Mouse (Mus musculus) intestine, postnatal 0 days (tissue): ENCODE measurements around the gene Tbl1xr1. TPM values are rescaled to one million over a fixed set of nuclear protein-coding genes. Genes with fewer than 3 reads are reported as not detected.

Experiments used
- ATAC-seq: fragments of 200-750 bp; cut with Nextera tagmentation; 2 replicates; pipeline ENCODE4 v1.8.0; 2017; ENCODE audit warnings: mild to moderate bottlenecking, moderate TSS enrichment, moderate library complexity
- H3K27ac ChIP-seq: fragments of 300-500 bp; sonication (generic); 2 replicates; pipeline ENCODE4 v1.5.1; 2014; ENCODE audit warnings: mild to moderate bottlenecking, low read depth, low read length, moderate library complexity
- H3K27me3 ChIP-seq: fragments of 300-500 bp; sonication (generic); replicated peaks from 2 replicates; pipeline ENCODE4 v1.6.1; 2014; ENCODE audit warnings: low read length, mixed read lengths; ENCODE audit not compliant: control insufficient read depth, insufficient read depth
- H3K36me3 ChIP-seq: fragments of 300-500 bp; sonication (generic); 2 replicates; pipeline ENCODE4 v1.6.1; 2014; ENCODE audit warnings: mild to moderate bottlenecking, moderate library complexity; ENCODE audit not compliant: control insufficient read depth, insufficient read depth
- H3K4me1 ChIP-seq: fragments of 300-500 bp; sonication (generic); replicated peaks from 2 replicates; pipeline ENCODE4 v1.6.1; 2014; ENCODE audit warnings: antibody characterized with exemption, low read length, mixed read lengths; ENCODE audit not compliant: control insufficient read depth, insufficient read depth
- H3K4me2 ChIP-seq: fragments of 300-500 bp; sonication (generic); replicated peaks from 2 replicates; pipeline ENCODE4 v1.6.1; 2014; ENCODE audit warnings: low read depth, mild to moderate bottlenecking, moderate library complexity
- H3K4me3 ChIP-seq: fragments of 300-500 bp; sonication (generic); 2 replicates; pipeline ENCODE4 v1.5.1; 2014; ENCODE audit warnings: low read depth, low read length
- H3K9ac ChIP-seq: fragments of 300-500 bp; sonication (generic); 2 replicates; pipeline ENCODE4 v1.6.1; 2014; ENCODE audit warnings: mild to moderate bottlenecking, low read depth, low read length
- H3K9me3 ChIP-seq: fragments of 300-500 bp; sonication (generic); 2 replicates; pipeline ENCODE4 v1.6.1; 2016; ENCODE audit warnings: mixed run types; ENCODE audit not compliant: control insufficient read depth
- CTCF ChIP-seq: sonication (generic); IDR thresholded peaks from 2 replicates; pipeline ENCODE4 v1.5.1; 2016; ENCODE audit warnings: low read depth, mild to moderate bottlenecking, control low read depth, antibody characterized with exemption, moderate library complexity
- WGBS: fragments of 180-500 bp; shearing (Covaris S2); extraction: QIAGEN DNeasy Blood & Tissue Kit; methylation state at CpG from one replicate; pipeline ENCODE4 v1.1.7; 2014; 5-methylcytosine and 5-hydroxymethylcytosine counted together
- polyA plus RNA-seq: library from polyadenylated mRNA; unstranded; fragments of >200 nt; fragmentation: Nextera tagmentation; extraction: Ambion mirVana; gene quantifications from 2 replicates; pipeline ENCODE4 v1.2.1, GENCODE M21; 2015

Gene Tbl1xr1
- polyA plus RNA-seq, 1 experiment from 2014 or later, result 5.6 TPM

- H3K4me2 ChIP-seq, result no peak overlapping the region
- no peaks in the 10 kb centered on the region for H3K36me3 ChIP-seq
- no peak overlapping the region for H3K4me3 ChIP-seq
- H3K27ac ChIP-seq, result no peak overlapping the region
- WGBS, result 74% methylated on average over 4 of the region's 4 CpGs
- no peaks in the 10 kb centered on the region for H3K9me3 ChIP-seq
- ATAC-seq, result no peak
- H3K4me1 ChIP-seq, result no peaks in the 10 kb centered on the region
- no peak for TF ChIP-seq CTCF
- H3K9ac ChIP-seq, result no peak overlapping the region
- H3K27me3 ChIP-seq, result no peaks in the 10 kb centered on the region
Measured at GRCm38 (mm10) chr3:22174232-22174631, 97.8 kb downstream of the Tbl1xr1 start.

DNA sequence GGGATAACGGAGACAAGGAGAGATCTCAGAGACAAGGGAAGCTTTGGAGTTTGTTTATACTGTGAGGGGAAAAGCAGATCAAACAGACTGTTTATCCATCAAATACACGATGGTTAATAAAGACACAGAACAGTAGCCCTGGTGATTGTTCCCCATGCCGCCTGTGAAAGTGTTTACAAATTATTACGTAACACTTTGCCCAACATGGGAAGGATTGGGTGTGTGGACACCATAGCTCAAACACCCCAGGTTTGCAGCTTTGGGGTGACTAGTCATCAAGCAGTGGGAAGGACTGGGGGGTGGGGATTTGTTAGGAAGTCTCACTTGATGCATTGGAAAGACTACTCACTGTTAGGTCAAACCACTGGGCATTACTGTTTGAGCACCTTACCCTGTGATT lies 103.6 kb downstream of the Tbl1xr1 start:
- H3K4me1 ChIP-seq, result no peaks in the 10 kb centered on the region
- H3K36me3 ChIP-seq, result no peaks in the 10 kb centered on the region
- no peak overlapping the region for H3K27ac ChIP-seq
- H3K27me3 ChIP-seq, result no peaks in the 10 kb centered on the region
- H3K4me2 ChIP-seq, result no peak overlapping the region
- no peak overlapping the region for H3K4me3 ChIP-seq
- no peak for TF ChIP-seq CTCF
- no peaks in the 10 kb centered on the region for H3K9me3 ChIP-seq
- no peak for ATAC-seq
- no peak overlapping the region for H3K9ac ChIP-seq
- 47% methylated on average over 4 of the region's 4 CpGs for WGBS

GRCm38 (mm10) chr3:22181026-22181425 lies 104.6 kb downstream of the Tbl1xr1 start:
- Histone ChIP-seq H3K36me3 (no peaks in the 10 kb centered on the region), H3K27ac (no peak overlapping the region), H3K9me3 (no peaks in the 10 kb centered on the region), H3K4me1 (no peaks in the 10 kb centered on the region), H3K9ac (no peak overlapping the region), H3K4me2 (no peak overlapping the region), H3K4me3 (no peak overlapping the region), H3K27me3 (no peaks in the 10 kb centered on the region)
- ATAC-seq, result no peak
- 93% methylated on average over 2 of the region's 2 CpGs for WGBS
- no peak for TF ChIP-seq CTCF

DNA sequence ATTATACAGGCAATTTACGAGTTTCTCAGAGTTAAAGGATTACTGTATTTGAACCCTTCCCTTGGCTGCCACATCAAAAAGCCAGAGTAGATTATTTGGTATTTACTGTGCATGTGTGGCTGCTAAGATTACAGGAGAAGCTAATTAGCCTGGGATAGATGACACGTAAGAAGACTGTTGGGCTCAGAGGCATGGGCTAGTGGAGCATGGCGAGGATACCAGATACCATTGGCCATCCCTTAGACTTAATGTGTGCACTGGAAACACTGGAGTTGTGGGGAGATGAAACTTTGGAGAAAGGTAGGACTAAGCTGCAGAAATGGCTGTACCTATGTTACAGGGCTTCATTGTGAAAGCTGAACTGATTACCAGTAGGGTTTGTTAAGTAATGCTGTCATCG lies 108.8 kb downstream of the Tbl1xr1 start:
- H3K4me3 ChIP-seq, result no peak overlapping the region
- H3K9ac ChIP-seq, result no peak overlapping the region
- 0 out of 2 replicates have a peak, but pooled peaks cover 6% of the 10 kb centered on the region for H3K36me3 ChIP-seq
- H3K27ac ChIP-seq, result no peak overlapping the region
- 92% methylated on average over 4 of the region's 4 CpGs for WGBS
- no peak for ATAC-seq
- TF ChIP-seq CTCF, result no peak
- no peaks in the 10 kb centered on the region for H3K27me3 ChIP-seq
- no peaks in the 10 kb centered on the region for H3K4me1 ChIP-seq
- H3K9me3 ChIP-seq, result no peaks in the 10 kb centered on the region
- H3K4me2 ChIP-seq, result no peak overlapping the region

- H3K27ac ChIP-seq, result no peak overlapping the region
- no peaks in the 10 kb centered on the region for H3K27me3 ChIP-seq
- no peaks in the 10 kb centered on the region for H3K4me1 ChIP-seq
- no peak overlapping the region for H3K9ac ChIP-seq
- no peak overlapping the region for H3K4me2 ChIP-seq
- ATAC-seq, result 0 out of 2 replicates have a peak, but pooled peaks have one; percentile 51
- H3K4me3 ChIP-seq, result no peak overlapping the region
- peaks cover 23% of the 10 kb centered on the region for H3K36me3 ChIP-seq
- no peaks in the 10 kb centered on the region for H3K9me3 ChIP-seq
- peak; percentile 77 for TF ChIP-seq CTCF
Measured at GRCm38 (mm10) chr3:22190498-22190897, 114.0 kb downstream of the Tbl1xr1 start.

- H3K4me2 ChIP-seq, result no peak overlapping the region
- TF ChIP-seq CTCF, result no peak
- WGBS, result 96% methylated on average over 5 of the region's 5 CpGs
- H3K9me3 ChIP-seq, result no peaks in the 10 kb centered on the region
- no peak overlapping the region for H3K27ac ChIP-seq
- no peaks in the 10 kb centered on the region for H3K27me3 ChIP-seq
- H3K4me3 ChIP-seq, result no peak overlapping the region
- H3K4me1 ChIP-seq, result no peaks in the 10 kb centered on the region
- no peak overlapping the region for H3K9ac ChIP-seq
- H3K36me3 ChIP-seq, result peaks cover 38% of the 10 kb centered on the region
- ATAC-seq, result no peak
Measured at GRCm38 (mm10) chr3:22192931-22193330, 116.5 kb downstream of the Tbl1xr1 start.
